Mouse (Mus musculus) liver, adult (tissue): ENCODE results near the gene Zfp740.

Experiments
- GATA4 ChIP-seq: IDR thresholded peaks from 2 replicates; pipeline ENCODE4 v1.6.1; 2014; ENCODE audit warnings: mild to moderate bottlenecking, low read length; ENCODE audit not compliant: insufficient replicate concordance

Zfp740 gene

DNA sequence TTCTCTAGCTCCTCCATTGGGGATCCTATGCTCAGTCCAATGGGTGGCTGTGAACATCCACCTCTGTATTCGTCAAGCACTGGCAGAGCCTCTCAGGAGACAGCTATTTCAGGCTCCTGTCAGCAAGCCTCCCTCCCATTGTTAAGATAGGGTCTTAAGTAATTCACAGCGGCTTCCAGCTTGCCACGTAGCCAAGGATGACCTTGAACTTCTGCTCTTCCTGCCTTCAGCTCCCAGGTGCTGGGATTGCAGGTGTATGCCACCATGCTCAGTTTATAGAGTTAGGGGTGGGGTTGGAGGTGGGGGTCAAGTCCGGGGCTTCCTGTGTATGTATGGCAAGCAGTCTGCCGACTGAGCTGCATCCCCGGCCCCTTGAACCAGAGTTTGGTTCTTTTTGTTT is 8.8 kb downstream of the Zfp740 start:
- no peak for TF ChIP-seq GATA4

DNA sequence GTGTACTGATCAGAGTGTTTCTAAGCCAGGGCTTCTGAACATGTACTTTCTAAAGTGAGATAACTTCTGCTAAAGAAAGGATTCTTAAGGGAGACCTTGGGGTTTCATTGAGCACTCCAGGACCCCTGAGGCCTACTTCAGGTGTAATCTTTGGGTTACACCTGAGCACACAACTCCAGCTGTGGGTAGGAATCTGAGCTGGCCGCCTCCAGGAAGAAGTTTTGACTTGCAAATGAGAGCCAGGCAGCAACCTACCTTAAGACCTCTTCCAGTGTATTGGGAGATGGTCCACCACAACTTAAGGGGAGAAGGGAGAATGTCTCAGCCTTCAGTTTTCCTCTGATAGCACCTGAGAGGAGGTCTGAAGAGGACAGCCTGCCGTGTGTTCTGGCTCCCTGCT is 11.1 kb downstream of the Zfp740 start:
- no peak for TF ChIP-seq GATA4

- TF ChIP-seq GATA4, result no peak
These were observed 12.6 kb downstream of the Zfp740 start for GRCm38 (mm10) chr15:102215624-102216023.

- TF ChIP-seq GATA4, result no peak
These were observed 13.6 kb downstream of the Zfp740 start for GRCm38 (mm10) chr15:102216459-102217228.

- no peak for TF ChIP-seq GATA4
These were observed 14.3 kb downstream of the Zfp740 start for GRCm38 (mm10) chr15:102217325-102217724.

GRCm38 (mm10) chr15:102222386-102222785 is 19.3 kb downstream of the Zfp740 start:
- no peak for TF ChIP-seq GATA4

- TF ChIP-seq GATA4, result no peak
These were observed 21.3 kb downstream of the Zfp740 start for GRCm38 (mm10) chr15:102224186-102224991.

GRCm38 (mm10) chr15:102224992-102225617 is 22.1 kb downstream of the Zfp740 start:
- no peak; the same call in 1 of the 2 replicates for TF ChIP-seq GATA4

DNA sequence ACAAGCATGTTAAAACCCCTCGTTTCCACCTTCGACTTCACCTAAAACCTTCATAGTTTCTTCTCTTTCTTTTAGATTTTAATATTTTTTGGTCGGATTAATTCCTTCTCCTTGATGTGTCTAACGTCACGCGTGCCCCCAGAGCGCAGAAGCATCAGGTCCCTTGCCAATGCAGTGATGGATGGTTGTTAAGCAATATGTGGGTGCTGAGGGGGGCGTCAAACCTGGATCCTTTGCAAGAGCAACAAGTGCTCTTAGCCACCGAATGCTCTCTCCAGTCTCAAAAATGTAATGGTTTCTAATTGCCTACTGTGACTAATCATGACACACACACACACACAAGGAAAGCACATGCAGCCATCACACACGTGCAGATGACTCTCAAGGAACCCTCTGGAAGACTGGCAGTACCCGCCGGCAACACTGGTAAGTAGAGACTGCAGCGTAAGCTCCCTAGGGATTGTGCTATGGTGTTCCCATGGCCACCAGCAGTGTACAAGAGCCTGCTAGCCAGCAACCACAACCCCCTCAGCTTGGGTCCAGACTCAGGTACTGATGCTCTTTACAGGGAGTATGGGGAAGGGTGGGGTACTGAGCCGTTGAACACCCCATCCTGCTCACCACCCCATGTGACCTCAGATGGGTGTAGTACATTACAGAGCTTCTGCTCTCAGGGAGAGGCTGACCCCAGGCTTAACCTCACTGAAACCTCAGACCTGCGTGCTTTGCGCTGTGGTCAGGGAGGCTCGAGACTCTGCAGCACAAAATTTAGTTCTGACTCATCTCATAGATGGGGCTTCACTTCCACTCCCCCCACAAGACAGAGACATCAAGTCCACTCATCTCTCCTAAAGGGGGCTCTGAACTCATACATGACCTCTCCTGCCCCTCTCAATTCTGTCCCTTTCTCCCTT is 27.6 kb downstream of the Zfp740 start:
- TF ChIP-seq GATA4, result no peak

- TF ChIP-seq GATA4, result no peak
These were observed 28.7 kb downstream of the Zfp740 start, which contains the start of gene Itgb7 for GRCm38 (mm10) chr15:102231748-102232147. TSS of gene Itgb7 (minus strand) at chr15:102231944.

GRCm38 (mm10) chr15:102232764-102233163 is 29.7 kb downstream of the Zfp740 start:
- no peak for TF ChIP-seq GATA4

DNA sequence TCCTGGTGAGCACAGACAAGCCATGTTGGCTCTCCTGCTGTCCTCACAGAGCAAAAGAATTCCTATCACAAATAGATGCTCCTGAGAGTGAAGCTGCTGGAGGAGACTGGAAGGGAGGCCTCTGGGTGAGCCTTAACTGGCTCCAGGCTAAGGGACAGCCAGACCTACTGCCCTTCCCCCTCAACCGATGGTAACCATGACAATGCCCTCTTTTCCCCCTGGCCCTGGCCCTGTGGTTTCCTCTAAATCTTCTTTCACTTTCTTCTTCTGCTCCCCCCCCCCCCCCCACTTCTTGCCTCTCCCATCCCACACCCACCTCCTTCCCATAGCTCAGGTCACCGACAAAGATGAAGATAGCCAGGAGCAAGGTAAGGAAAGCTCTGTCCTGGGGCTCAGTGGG is 30.8 kb downstream of the Zfp740 start:
- no peak for TF ChIP-seq GATA4

GRCm38 (mm10) chr15:102235371-102236027 is 32.5 kb downstream of the Zfp740 start:
- TF ChIP-seq GATA4, result no peak
